Mouse (Mus musculus) T-helper 17 cell (primary cell): Measurements from ENCODE around the gene Vmn1r179.

Source experiments
- in situ Hi-C, 2 experiments: fragments of 300-600 bp; cut with MboI, MseI; formaldehyde crosslinking; loops; 1 replicate in 1 of 2; 2 replicates in 1 of 2; pipeline ENCODE4 v1.15.1; 2025; ENCODE audit warnings: high pct_unique_total_duplicates in 2 of 2

The Vmn1r179 gene

DNA sequence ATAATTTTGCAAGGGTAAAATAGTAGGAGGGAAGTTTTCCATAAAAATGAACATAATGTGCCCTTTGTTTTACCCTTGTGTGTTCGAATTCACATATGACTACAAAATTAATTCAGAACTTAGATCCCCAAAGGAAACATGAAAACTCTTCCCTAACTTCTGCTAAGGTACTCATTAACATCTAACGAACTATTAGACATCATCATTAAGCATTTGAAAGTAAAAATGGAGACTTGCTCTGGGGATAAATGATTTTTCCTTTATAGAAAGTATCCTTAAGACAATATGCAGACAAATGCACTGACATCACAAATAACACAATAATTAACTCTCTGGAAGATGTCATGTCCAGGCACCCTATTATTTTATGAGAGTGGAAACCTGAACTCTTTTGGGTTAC, at the start of gene Vmn1r179:
TSS of gene Vmn1r179 (plus strand) at position 301 of the 400 bp plus-strand sequence.
- in situ Hi-C loops = no loop called here

DNA sequence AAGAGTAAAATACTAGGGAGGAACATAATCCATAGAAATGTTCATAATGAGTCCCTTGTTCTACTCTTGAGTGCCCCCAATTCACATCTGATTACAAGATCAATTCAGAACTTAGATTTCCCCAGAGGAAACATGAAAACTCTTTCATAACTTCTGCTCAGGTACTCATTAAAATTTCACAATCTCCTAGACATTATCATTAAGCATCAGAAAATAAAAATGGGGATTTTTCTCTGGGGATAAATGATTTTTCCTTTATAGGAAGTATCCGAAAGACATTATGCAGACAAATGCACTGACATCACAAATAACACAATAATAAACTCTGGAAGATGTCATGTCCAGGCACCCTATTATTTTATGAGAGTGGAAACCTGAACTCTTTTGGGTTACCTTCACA, 35.1 kb upstream of the Vmn1r179 start, which contains the start of gene Vmn1r178:
TSS of gene Vmn1r178 (plus strand) at position 301 of the 400 bp plus-strand sequence.
- in situ Hi-C loops = no loop called here

DNA sequence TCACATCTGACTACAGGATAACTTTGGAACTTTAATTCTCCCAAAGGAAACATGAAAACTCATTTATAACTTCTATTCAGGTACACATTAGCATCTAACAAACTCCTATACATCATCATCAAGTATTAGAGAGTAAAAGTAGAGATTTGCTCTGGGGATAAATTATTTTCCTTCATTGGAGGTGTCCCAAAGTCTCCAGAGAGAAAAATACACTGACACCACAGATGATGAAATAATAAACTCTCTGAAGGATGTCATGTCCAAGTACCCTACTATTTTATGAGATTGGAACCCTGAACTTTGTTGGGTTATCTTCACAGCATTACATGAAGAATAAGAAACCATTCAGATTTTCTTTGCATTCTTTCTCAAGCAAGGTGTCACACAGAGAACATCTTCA, 23.6 kb downstream of the Vmn1r179 start, which contains the start of gene Vmn1r180:
TSS of gene Vmn1r180 (plus strand) at position 301 of the 400 bp plus-strand sequence.
- in situ Hi-C loops = loop anchor here in 1 of 2 experiments (25.0 kb wide), 1 partner anchor 187 kb away; the partner anchor contains the start of gene Zfp235

DNA sequence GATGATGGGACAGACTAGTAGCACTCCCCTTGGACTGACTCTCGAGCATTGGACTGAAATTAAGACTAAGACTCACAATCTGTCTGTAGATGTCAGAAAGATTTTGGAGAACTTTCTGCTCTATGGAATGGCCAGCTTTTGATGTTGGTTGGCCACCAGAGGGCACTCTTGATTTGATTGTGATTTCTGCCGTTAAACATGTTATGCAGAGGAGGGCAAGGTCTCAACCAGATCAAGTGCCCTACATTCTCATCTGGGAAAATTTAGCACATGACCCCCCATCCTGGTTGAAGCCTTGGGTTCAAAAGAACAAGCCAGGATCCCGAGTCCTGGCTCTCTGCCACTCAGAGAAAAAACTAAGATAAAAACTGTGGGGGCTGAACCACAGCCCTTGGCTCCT, 41.3 kb downstream of the Vmn1r179 start:
- in situ Hi-C loops = loop anchor here (5.0 to 25.0 kb wide), 4 partner anchors 169 to 389 kb away; partner anchors contain the start of genes Zfp114 (in 1 of the 2) and Zfp235 (in 1 of the 2)

DNA sequence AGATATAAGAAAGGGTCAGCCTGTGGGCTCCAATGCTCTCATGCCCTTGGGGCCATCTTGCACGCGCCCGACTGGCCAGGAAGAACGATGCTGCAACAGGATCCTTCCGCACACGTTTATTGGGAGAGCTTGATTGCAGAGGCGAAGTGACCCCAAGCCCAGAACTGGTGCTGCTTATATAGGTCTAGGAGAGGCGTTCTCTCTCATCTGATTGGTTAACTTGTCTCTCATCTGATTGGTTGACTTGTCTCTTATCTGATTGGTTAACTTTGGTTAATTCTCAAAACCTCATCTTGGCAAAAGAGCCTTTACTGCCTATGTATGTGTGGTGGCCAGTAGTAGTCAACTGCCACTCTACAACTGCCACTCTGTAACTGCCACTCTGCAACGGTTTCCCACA, 47.5 kb downstream of the Vmn1r179 start, which contains the start of gene Vmn1r181:
TSS of gene Vmn1r181 (plus strand) at position 301 of the 400 bp plus-strand sequence.
- in situ Hi-C loops = loop anchor here in 1 of 2 experiments (5.0 to 25.0 kb wide), 2 partner anchors 98 to 163 kb away; partner anchors contain the start of gene Zfp235
